Mouse (Mus musculus): Measurements from ENCODE around the gene Procr. TPM values are rescaled to one million over a fixed set of nuclear protein-coding genes. Genes with fewer than 3 reads are reported as not detected.

Gene Procr
- polyA plus RNA-seq (2015; fragmentation: Nextera tagmentation; extraction: Ambion mirVana) = 20.4 and 20.8 TPM in 2 replicates

- peak within 1 kb of the TSS; percentile 48 for H3K4me3 ChIP-seq (ENCODE audit: low read length)
- H3K9me3 ChIP-seq (ENCODE audit: control insufficient read depth, low read length) = no peaks in the 10 kb centered on the region
- no peaks in the 10 kb centered on the region for H3K36me3 ChIP-seq (ENCODE audit: control insufficient read depth, insufficient read depth, low read length)
- H3K27ac ChIP-seq (ENCODE audit: low read length) = no peak within 1 kb of the TSS
- H3K27me3 ChIP-seq (replicated peaks; ENCODE audit: control insufficient read depth, insufficient read depth, low read length) = no peaks in the 10 kb centered on the region
- peak within 1 kb of the TSS; percentile 74 for H3K4me2 ChIP-seq (ENCODE audit: low read depth, low read length)
- H3K9ac ChIP-seq (ENCODE audit: low read depth, low read length) = peak within 1 kb of the TSS; percentile 64
- no peaks in the 10 kb centered on the region for H3K4me1 ChIP-seq (ENCODE audit: control insufficient read depth, insufficient read depth, low read length)
- 3% methylated on average over 25 of the region's 25 CpGs for WGBS
- ATAC-seq = peak; percentile 82
Observed at GRCm38 (mm10) chr2:155751014-155751786, at the start of gene Procr. Gene Procr, plus strand, starts transcription at chr2:155751117.

GRCm38 (mm10) chr2:155701399-155701919, 49.5 kb upstream of the Procr start:
- H3K36me3 ChIP-seq (ENCODE audit: control insufficient read depth, insufficient read depth, low read length) = no peaks in the 10 kb centered on the region
- no peaks in the 10 kb centered on the region for H3K27me3 ChIP-seq (replicated peaks; ENCODE audit: control insufficient read depth, insufficient read depth, low read length)
- WGBS = 82% methylated on average over 19 of the region's 19 CpGs
- no peaks in the 10 kb centered on the region for H3K9me3 ChIP-seq (ENCODE audit: control insufficient read depth, low read length)
- ATAC-seq = no peak
- no peaks in the 10 kb centered on the region for H3K4me1 ChIP-seq (ENCODE audit: control insufficient read depth, insufficient read depth, low read length)
- no peak overlapping the region for H3K4me3 ChIP-seq (ENCODE audit: low read length)
- no peak overlapping the region for H3K27ac ChIP-seq (ENCODE audit: low read length)
- H3K9ac ChIP-seq (ENCODE audit: low read depth, low read length) = no peak overlapping the region
- H3K4me2 ChIP-seq (ENCODE audit: low read depth, low read length) = no peak overlapping the region

- peaks cover 3% of the 10 kb centered on the region; the same call in 1 of the 2 replicates for H3K4me1 ChIP-seq (ENCODE audit: control insufficient read depth, insufficient read depth, low read length)
- no peak for ATAC-seq
- no peak overlapping the region for H3K27ac ChIP-seq (ENCODE audit: low read length)
- no peaks in the 10 kb centered on the region for H3K9me3 ChIP-seq (ENCODE audit: control insufficient read depth, low read length)
- no peak overlapping the region for H3K9ac ChIP-seq (ENCODE audit: low read depth, low read length)
- no peak overlapping the region for H3K4me3 ChIP-seq (ENCODE audit: low read length)
- WGBS = 63% methylated on average over 4 of the region's 4 CpGs
- no peak overlapping the region for H3K4me2 ChIP-seq (ENCODE audit: low read depth, low read length)
- H3K36me3 ChIP-seq (ENCODE audit: control insufficient read depth, insufficient read depth, low read length) = 0 out of 2 replicates have a peak, but pooled peaks cover under 1% of the 10 kb centered on the region
- H3K27me3 ChIP-seq (replicated peaks; ENCODE audit: control insufficient read depth, insufficient read depth, low read length) = no peaks in the 10 kb centered on the region
Observed at GRCm38 (mm10) chr2:155703630-155704029, 47.3 kb upstream of the Procr start.

GRCm38 (mm10) chr2:155707251-155707650, 43.7 kb upstream of the Procr start:
- H3K4me1 ChIP-seq (ENCODE audit: control insufficient read depth, insufficient read depth, low read length) = peaks cover 3% of the 10 kb centered on the region; the same call in 1 of the 2 replicates
- H3K36me3 ChIP-seq (ENCODE audit: control insufficient read depth, insufficient read depth, low read length) = 0 out of 2 replicates have a peak, but pooled peaks cover 3% of the 10 kb centered on the region
- no peak for ATAC-seq
- H3K4me2 ChIP-seq (ENCODE audit: low read depth, low read length) = no peak overlapping the region
- H3K27ac ChIP-seq (ENCODE audit: low read length) = no peak overlapping the region
- H3K27me3 ChIP-seq (replicated peaks; ENCODE audit: control insufficient read depth, insufficient read depth, low read length) = no peaks in the 10 kb centered on the region
- H3K9me3 ChIP-seq (ENCODE audit: control insufficient read depth, low read length) = no peaks in the 10 kb centered on the region
- H3K9ac ChIP-seq (ENCODE audit: low read depth, low read length) = no peak overlapping the region
- no peak overlapping the region for H3K4me3 ChIP-seq (ENCODE audit: low read length)
- 75% methylated on average over 4 of the region's 4 CpGs for WGBS

GRCm38 (mm10) chr2:155710557-155710956, 40.4 kb upstream of the Procr start:
- no peak overlapping the region for H3K9ac ChIP-seq (ENCODE audit: low read depth, low read length)
- H3K27me3 ChIP-seq (replicated peaks; ENCODE audit: control insufficient read depth, insufficient read depth, low read length) = no peaks in the 10 kb centered on the region
- peaks cover 3% of the 10 kb centered on the region; the same call in 1 of the 2 replicates for H3K4me1 ChIP-seq (ENCODE audit: control insufficient read depth, insufficient read depth, low read length)
- no peaks in the 10 kb centered on the region for H3K9me3 ChIP-seq (ENCODE audit: control insufficient read depth, low read length)
- WGBS = 81% methylated on average over 11 of the region's 11 CpGs
- 0 out of 2 replicates have a peak, but pooled peaks cover 3% of the 10 kb centered on the region for H3K36me3 ChIP-seq (ENCODE audit: control insufficient read depth, insufficient read depth, low read length)
- H3K4me2 ChIP-seq (ENCODE audit: low read depth, low read length) = no peak overlapping the region
- no peak overlapping the region for H3K4me3 ChIP-seq (ENCODE audit: low read length)
- no peak overlapping the region for H3K27ac ChIP-seq (ENCODE audit: low read length)
- ATAC-seq = no peak

- no peak overlapping the region for H3K27ac ChIP-seq (ENCODE audit: low read length)
- H3K27me3 ChIP-seq (replicated peaks; ENCODE audit: control insufficient read depth, insufficient read depth, low read length) = no peaks in the 10 kb centered on the region
- H3K4me2 ChIP-seq (ENCODE audit: low read depth, low read length) = no peak overlapping the region
- H3K9me3 ChIP-seq (ENCODE audit: control insufficient read depth, low read length) = no peaks in the 10 kb centered on the region
- H3K4me3 ChIP-seq (ENCODE audit: low read length) = no peak overlapping the region
- 0 out of 2 replicates have a peak, but pooled peaks cover 2% of the 10 kb centered on the region for H3K4me1 ChIP-seq (ENCODE audit: control insufficient read depth, insufficient read depth, low read length)
- H3K36me3 ChIP-seq (ENCODE audit: control insufficient read depth, insufficient read depth, low read length) = no peaks in the 10 kb centered on the region
- H3K9ac ChIP-seq (ENCODE audit: low read depth, low read length) = no peak overlapping the region
- peak; percentile 76 for ATAC-seq
- 82% methylated on average over 12 of the region's 12 CpGs for WGBS
Observed at GRCm38 (mm10) chr2:155717082-155717990, 33.6 kb upstream of the Procr start.

GRCm38 (mm10) chr2:155720585-155720984, 30.3 kb upstream of the Procr start:
- Histone ChIP-seq H3K4me1 (ENCODE audit: control insufficient read depth, insufficient read depth, low read length) (0 out of 2 replicates have a peak, but pooled peaks cover 2% of the 10 kb centered on the region), H3K9me3 (ENCODE audit: control insufficient read depth, low read length) (no peaks in the 10 kb centered on the region), H3K27ac (ENCODE audit: low read length) (no peak overlapping the region), H3K27me3 (replicated peaks; ENCODE audit: control insufficient read depth, insufficient read depth, low read length) (no peaks in the 10 kb centered on the region), H3K4me2 (ENCODE audit: low read depth, low read length) (no peak overlapping the region), H3K36me3 (ENCODE audit: control insufficient read depth, insufficient read depth, low read length) (no peaks in the 10 kb centered on the region), H3K9ac (ENCODE audit: low read depth, low read length) (no peak overlapping the region), H3K4me3 (ENCODE audit: low read length) (no peak overlapping the region)
- WGBS = 70% methylated on average over 5 of the region's 5 CpGs
- ATAC-seq = no peak

GRCm38 (mm10) chr2:155724036-155724435, 26.9 kb upstream of the Procr start:
- H3K4me1 ChIP-seq (ENCODE audit: control insufficient read depth, insufficient read depth, low read length) = peaks cover 10% of the 10 kb centered on the region; the same call in 1 of the 2 replicates
- no peaks in the 10 kb centered on the region for H3K27me3 ChIP-seq (replicated peaks; ENCODE audit: control insufficient read depth, insufficient read depth, low read length)
- no peak overlapping the region for H3K27ac ChIP-seq (ENCODE audit: low read length)
- no peak overlapping the region for H3K4me3 ChIP-seq (ENCODE audit: low read length)
- H3K9me3 ChIP-seq (ENCODE audit: control insufficient read depth, low read length) = no peaks in the 10 kb centered on the region
- no peak overlapping the region for H3K9ac ChIP-seq (ENCODE audit: low read depth, low read length)
- no peak for ATAC-seq
- no peaks in the 10 kb centered on the region for H3K36me3 ChIP-seq (ENCODE audit: control insufficient read depth, insufficient read depth, low read length)
- WGBS = 70% methylated on average over 5 of the region's 5 CpGs
- H3K4me2 ChIP-seq (ENCODE audit: low read depth, low read length) = no peak overlapping the region

- Histone ChIP-seq H3K9me3 (ENCODE audit: control insufficient read depth, low read length) (no peaks in the 10 kb centered on the region), H3K27me3 (replicated peaks; ENCODE audit: control insufficient read depth, insufficient read depth, low read length) (no peaks in the 10 kb centered on the region), H3K4me3 (ENCODE audit: low read length) (no peak overlapping the region), H3K4me1 (ENCODE audit: control insufficient read depth, insufficient read depth, low read length) (peaks cover 10% of the 10 kb centered on the region; the same call in 1 of the 2 replicates), H3K9ac (ENCODE audit: low read depth, low read length) (no peak overlapping the region), H3K27ac (ENCODE audit: low read length) (no peak overlapping the region), H3K36me3 (ENCODE audit: control insufficient read depth, insufficient read depth, low read length) (no peaks in the 10 kb centered on the region), H3K4me2 (ENCODE audit: low read depth, low read length) (no peak overlapping the region)
- no peak for ATAC-seq
- 84% methylated on average over 6 of the region's 6 CpGs for WGBS
Observed at GRCm38 (mm10) chr2:155724526-155724925, 26.4 kb upstream of the Procr start.
